Mouse (Mus musculus): ENCODE measurements at regions not wholly inside any gene's neighbourhood (a gene's known extent, or its start where the extent isn't known, plus 50 kb on each side); places are given as distances from the start of the nearest gene placed in this dataset.

GRCm38 (mm10) chr10:17074013-17074401 lies 649.0 kb upstream of the Cited2 start:
- TF ChIP-seq CTCF (conservative IDR thresholded peaks at IDR 0.05; ENCODE audit: low read length) (no peak), POU5F1 (IDR thresholded peaks at IDR 0.05; ENCODE audit: borderline replicate concordance, low read length) (no peak)
